Mouse (Mus musculus) MEL (cell line): ENCODE measurements around the gene Ccdc173. TPM values are rescaled to one million over a fixed set of nuclear protein-coding genes. Genes with fewer than 3 reads are reported as not detected.
A peak's percentile ranks its signal among the peaks of the same experiment; 100 is the strongest.

Experiments used
- DNase-seq: peaks from one replicate; pipeline ENCODE4 v3.0.0; 2011; ENCODE audit warnings: low read depth, low spot score
- H3K27ac ChIP-seq: 2 replicates; pipeline ENCODE4 v1.5.1; 2012; ENCODE audit warnings: low read depth, mild to moderate bottlenecking, control low read depth, low read length, moderate library complexity; ENCODE audit not compliant: control insufficient read depth
- H3K27me3 ChIP-seq, 2 experiments: fragments of 150-350 bp in 1 of 2; sonication (generic) in 1 of 2; 2 replicates each; pipeline ENCODE4 v1.6.1; 2012; ENCODE audit warnings: low read length in 2 of 2, mild to moderate bottlenecking in 2 of 2, improper control_type of control experiment in 1 of 2, moderate library complexity in 1 of 2; ENCODE audit not compliant: insufficient read depth in 2 of 2, control insufficient read depth in 1 of 2
- H3K36me3 ChIP-seq, 2 experiments: 2 replicates each; pipeline ENCODE4 v1.6.1; 2012 to 2014; ENCODE audit warnings: low read length in 2 of 2, improper control_type of control experiment in 1 of 2, inconsistent platforms in 1 of 2, mild to moderate bottlenecking in 1 of 2; ENCODE audit not compliant: insufficient read depth in 2 of 2, control insufficient read depth in 1 of 2
- H3K4me1 ChIP-seq, 2 experiments: fragments of 150-350 bp in 1 of 2; sonication (generic) in 1 of 2; 2 replicates each; pipeline ENCODE4 v1.6.1; 2012; ENCODE audit warnings: low read length in 2 of 2, improper control_type of control experiment in 1 of 2, mild to moderate bottlenecking in 1 of 2; ENCODE audit not compliant: insufficient read depth in 2 of 2, control insufficient read depth in 1 of 2
- H3K4me3 ChIP-seq, 2 experiments: fragments of 150-350 bp in 1 of 2; sonication (generic) in 1 of 2; 2 replicates each; pipeline ENCODE4 v1.5.1; 2012; ENCODE audit warnings: low read depth in 2 of 2, low read length in 2 of 2, mild to moderate bottlenecking in 2 of 2, moderate library complexity in 2 of 2, control low read depth in 1 of 2, improper control_type of control experiment in 1 of 2; ENCODE audit not compliant: control insufficient read depth in 1 of 2, insufficient read depth in 1 of 2
- H3K79me2 ChIP-seq: 2 replicates; pipeline ENCODE4 v1.6.1; 2012; ENCODE audit warnings: mild to moderate bottlenecking, low read length, moderate library complexity; ENCODE audit not compliant: control insufficient read depth, poor library complexity, insufficient read depth
- H3K9ac ChIP-seq: 2 replicates; pipeline ENCODE4 v1.6.1; 2012; ENCODE audit warnings: low read depth, mild to moderate bottlenecking, control low read depth, low read length, moderate library complexity; ENCODE audit not compliant: control insufficient read depth, poor library complexity, severe bottlenecking
- H3K9me3 ChIP-seq: fragments of 150-350 bp; sonication (generic); replicated peaks from 2 replicates; pipeline ENCODE4 v1.6.1; 2012; ENCODE audit warnings: mild to moderate bottlenecking, low read length, improper control_type of control experiment, moderate library complexity; ENCODE audit not compliant: insufficient read depth
- BHLHE40 ChIP-seq: IDR thresholded peaks from 2 replicates; pipeline ENCODE4 v1.6.1; 2012; ENCODE audit warnings: low read depth, mild to moderate bottlenecking, inconsistent platforms, low read length, improper control_type of control experiment, borderline replicate concordance
- ELF1 ChIP-seq: IDR thresholded peaks from 2 replicates; pipeline ENCODE4 v1.6.1; 2014; ENCODE audit warnings: low read depth, mild to moderate bottlenecking, inconsistent platforms, low read length, improper control_type of control experiment, moderate library complexity
- EP300 ChIP-seq, 2 experiments: IDR thresholded peaks; 2 replicates each; pipeline ENCODE4 v1.6.1; 2011; ENCODE audit warnings: improper control_type of control experiment in 2 of 2, low read length in 2 of 2, low read depth in 1 of 2, mild to moderate bottlenecking in 1 of 2
- ETS1 ChIP-seq: IDR thresholded peaks from 2 replicates; pipeline ENCODE4 v1.6.1; 2012; ENCODE audit warnings: low read depth, mild to moderate bottlenecking, inconsistent platforms, low read length, improper control_type of control experiment, moderate library complexity
- GABPA ChIP-seq: IDR thresholded peaks from 2 replicates; pipeline ENCODE4 v1.6.1; 2012; ENCODE audit warnings: low read depth, mild to moderate bottlenecking, inconsistent platforms, low read length, improper control_type of control experiment, moderate library complexity
- GATA1 ChIP-seq: IDR thresholded peaks from 2 replicates; pipeline ENCODE4 v1.6.1; 2011; ENCODE audit warnings: low read depth, low read length, improper control_type of control experiment
- HCFC1 ChIP-seq: IDR thresholded peaks from 2 replicates; pipeline ENCODE4 v1.6.1; 2012; ENCODE audit warnings: low read depth, mild to moderate bottlenecking, inconsistent platforms, low read length, improper control_type of control experiment, moderate library complexity
- KAT2A ChIP-seq: conservative IDR thresholded peaks from 2 replicates; pipeline ENCODE4 v1.6.1; 2012; ENCODE audit warnings: low read depth, low read length, improper control_type of control experiment, inconsistent platforms
- MAFK ChIP-seq: IDR thresholded peaks from 2 replicates; pipeline ENCODE4 v1.6.1; 2011; ENCODE audit warnings: low read depth, mild to moderate bottlenecking, low read length, improper control_type of control experiment, borderline replicate concordance
- MAX ChIP-seq: IDR thresholded peaks from 2 replicates; pipeline ENCODE4 v1.6.1; 2011; ENCODE audit warnings: low read length, improper control_type of control experiment
- MEF2A ChIP-seq: IDR thresholded peaks from 2 replicates; pipeline ENCODE4 v1.6.1; 2014; ENCODE audit warnings: low read depth, mild to moderate bottlenecking, inconsistent platforms, low read length, improper control_type of control experiment; ENCODE audit not compliant: poor library complexity, insufficient replicate concordance, severe bottlenecking; ENCODE audit errors: extremely low read depth
- MXI1 ChIP-seq: IDR thresholded peaks from 2 replicates; pipeline ENCODE4 v1.6.1; 2011; ENCODE audit warnings: mild to moderate bottlenecking, low read depth, low read length, improper control_type of control experiment
- MYB ChIP-seq: IDR thresholded peaks from 2 replicates; pipeline ENCODE4 v1.6.1; 2011; ENCODE audit warnings: mild to moderate bottlenecking, low read depth, low read length, improper control_type of control experiment
- MYC ChIP-seq: IDR thresholded peaks from 2 replicates; pipeline ENCODE4 v1.6.1; 2011; ENCODE audit warnings: low read depth, mild to moderate bottlenecking, low read length, improper control_type of control experiment, moderate library complexity
- NELFE ChIP-seq: IDR thresholded peaks from 2 replicates; pipeline ENCODE4 v1.6.1; 2011; ENCODE audit warnings: low read depth, low read length, improper control_type of control experiment
- POLR2A ChIP-seq, 2 experiments: IDR thresholded peaks; 2 replicates each; pipeline ENCODE4 v1.6.1; 2011 to 2012; ENCODE audit warnings: low read length in 2 of 2, mild to moderate bottlenecking in 2 of 2, control low read depth in 1 of 2, improper control_type of control experiment in 1 of 2, low read depth in 1 of 2, moderate library complexity in 1 of 2; ENCODE audit not compliant: control insufficient read depth in 1 of 2, insufficient read depth in 1 of 2, poor library complexity in 1 of 2
- POLR2AphosphoS2 ChIP-seq: IDR thresholded peaks from 2 replicates; pipeline ENCODE4 v1.6.1; 2011; ENCODE audit warnings: low read length, improper control_type of control experiment
- POLR2AphosphoS5 ChIP-seq: IDR thresholded peaks from 2 replicates; pipeline ENCODE4 v1.6.1; 2012; ENCODE audit warnings: low read depth, borderline replicate concordance, mild to moderate bottlenecking, inconsistent platforms, low read length, moderate library complexity, mixed read lengths
- RCOR1 ChIP-seq: IDR thresholded peaks from 2 replicates; pipeline ENCODE4 v1.6.1; 2012; ENCODE audit warnings: low read depth, mild to moderate bottlenecking, inconsistent platforms, low read length, improper control_type of control experiment
- TBP ChIP-seq: IDR thresholded peaks from 2 replicates; pipeline ENCODE4 v1.8.0; 2011; ENCODE audit warnings: low read depth, low read length, improper control_type of control experiment
- TCF12 ChIP-seq: IDR thresholded peaks from 2 replicates; pipeline ENCODE4 v1.6.1; 2014; ENCODE audit warnings: low read depth, mild to moderate bottlenecking, inconsistent platforms, low read length, improper control_type of control experiment, moderate library complexity
- USF1 ChIP-seq: IDR thresholded peaks from 2 replicates; pipeline ENCODE4 v1.6.1; 2014; ENCODE audit warnings: low read depth, mild to moderate bottlenecking, inconsistent platforms, low read length, improper control_type of control experiment, moderate library complexity
- ZC3H11A ChIP-seq: IDR thresholded peaks from 2 replicates; pipeline ENCODE4 v1.6.1; 2012; ENCODE audit warnings: low read depth, mild to moderate bottlenecking, inconsistent platforms, low read length, improper control_type of control experiment
- ZKSCAN1 ChIP-seq: IDR thresholded peaks from 2 replicates; pipeline ENCODE4 v1.6.1; 2012; ENCODE audit warnings: low read depth, mild to moderate bottlenecking, inconsistent platforms, low read length, improper control_type of control experiment, moderate library complexity
- polyA plus RNA-seq, 2 experiments: library from polyadenylated mRNA; stranded (reverse) in 1 of 2; unstranded in 1 of 2; fragments of >175 nt in 1 of 2; fragments of >200 nt in 1 of 2; gene quantifications; 2 replicates each; pipeline versions ENCODE4 v1.2.1 to v1.2.4; 2012; ENCODE audit warnings: low replicate concordance in 2 of 2, low read depth in 1 of 2; ENCODE audit not compliant: insufficient read length in 2 of 2, insufficient read depth in 1 of 2, missing spikeins in 1 of 2
- total RNA-seq: library from RNA; depleted of rRNA; stranded (reverse); fragments of 300-350 nt; gene quantifications from 2 replicates; pipeline ENCODE4 v1.2.3, GENCODE M21; 2012

Gene Ccdc173
- total and polyA plus RNA-seq, 3 experiments = 1.1 to 1.9 TPM; not detected in 1

GRCm38 (mm10) chr2:69714126-69714525, 75.2 kb downstream of the Ccdc173 start:
- no peak for DNase-seq
- Histone ChIP-seq H3K9me3 (no peaks in the 10 kb centered on the region), H3K79me2 (peaks cover 2% of the 10 kb centered on the region; the same call in 1 of the 2 replicates), H3K4me1 (no peaks in the 10 kb centered on the region), H3K27ac (no peak overlapping the region), H3K9ac (0 out of 2 replicates have a peak overlapping the region, but pooled peaks have one; percentile 7), H3K27me3 (peaks cover 6 to 14% of the 10 kb centered on the region in 2 experiments), H3K36me3 (peaks cover 0 to 6% of the 10 kb centered on the region in 2 experiments; a peak in 2 of 4 replicates), H3K4me3 (no peak overlapping the region)
- TF ChIP-seq MYC (no peak), ETS1 (no peak), ZC3H11A (no peak), KAT2A (no peak), MYB (no peak), EP300 (IDR thresholded peaks at IDR 0.05; ENCODE audit: low read depth in 1 of 2, low read length in 2 of 2) (no peak), NELFE (no peak), MAFK (no peak), POLR2AphosphoS2 (no peak), TBP (no peak), USF1 (no peak), GABPA (no peak), RCOR1 (no peak), GATA1 (no peak), POLR2A (IDR thresholded peaks at IDR 0.05; ENCODE audit: control insufficient read depth in 1 of 2, insufficient read depth in 1 of 2, low read depth in 1 of 2, low read length in 2 of 2, poor library complexity in 1 of 2) (no peak), ZKSCAN1 (no peak)

- Histone ChIP-seq H3K4me3 (peak overlapping the region; percentile 33 to 41), H3K27me3 (peaks cover under 1 to 8% of the 10 kb centered on the region in 2 experiments; a peak in 3 of 4 replicates), H3K9ac (peak overlapping the region; percentile 45)
- no peak for DNase-seq
- TF ChIP-seq MXI1 (no peak), MYB (no peak), POLR2AphosphoS5 (no peak), BHLHE40 (no peak), MEF2A (no peak), MYC (no peak; the same call in 1 of the 2 replicates), GATA1 (no peak), USF1 (no peak), MAFK (no peak), MAX (no peak), GABPA (no peak), ELF1 (no peak), HCFC1 (no peak), TCF12 (no peak)
- TF ChIP-seq, all 39 proteins: peak for 0
- no peaks in the 10 kb centered on the region for H3K9me3 ChIP-seq
- H3K4me1 ChIP-seq = no peaks in the 10 kb centered on the region
- peaks cover 0 to 6% of the 10 kb centered on the region in 2 experiments; a peak in 2 of 4 replicates for H3K36me3 ChIP-seq
- no peak overlapping the region for H3K27ac ChIP-seq
- peaks cover 2% of the 10 kb centered on the region; the same call in 1 of the 2 replicates for H3K79me2 ChIP-seq
These were observed 75.8 kb downstream of the Ccdc173 start for GRCm38 (mm10) chr2:69713626-69714014.
